Mouse (Mus musculus) brain, embryonic 14.5 days (tissue): ENCODE measurements at regions not wholly inside any gene's neighbourhood (a gene's known extent, or its start where the extent isn't known, plus 50 kb on each side); places are given as distances from the start of the nearest gene placed in this dataset.

ENCODE experiments used
- DNase-seq: peaks from one replicate; pipeline ENCODE4 v3.0.0-alpha.2; 2011; ENCODE audit warnings: low read depth
- CTCF ChIP-seq: fragments of 200-500 bp; IDR thresholded peaks from 2 replicates; pipeline ENCODE4 v1.5.1; 2012; ENCODE audit warnings: inconsistent platforms, mild to moderate bottlenecking, moderate library complexity, borderline replicate concordance; ENCODE audit not compliant: insufficient read depth, insufficient read length; ENCODE audit errors: extremely low read depth
- POLR2A ChIP-seq: fragments of 200-500 bp; IDR thresholded peaks from 2 replicates; pipeline ENCODE4 v1.6.1; 2012; ENCODE audit warnings: mild to moderate bottlenecking, inconsistent platforms, borderline replicate concordance; ENCODE audit not compliant: poor library complexity, insufficient read depth, insufficient read length, severe bottlenecking; ENCODE audit errors: extremely low read depth

DNA sequence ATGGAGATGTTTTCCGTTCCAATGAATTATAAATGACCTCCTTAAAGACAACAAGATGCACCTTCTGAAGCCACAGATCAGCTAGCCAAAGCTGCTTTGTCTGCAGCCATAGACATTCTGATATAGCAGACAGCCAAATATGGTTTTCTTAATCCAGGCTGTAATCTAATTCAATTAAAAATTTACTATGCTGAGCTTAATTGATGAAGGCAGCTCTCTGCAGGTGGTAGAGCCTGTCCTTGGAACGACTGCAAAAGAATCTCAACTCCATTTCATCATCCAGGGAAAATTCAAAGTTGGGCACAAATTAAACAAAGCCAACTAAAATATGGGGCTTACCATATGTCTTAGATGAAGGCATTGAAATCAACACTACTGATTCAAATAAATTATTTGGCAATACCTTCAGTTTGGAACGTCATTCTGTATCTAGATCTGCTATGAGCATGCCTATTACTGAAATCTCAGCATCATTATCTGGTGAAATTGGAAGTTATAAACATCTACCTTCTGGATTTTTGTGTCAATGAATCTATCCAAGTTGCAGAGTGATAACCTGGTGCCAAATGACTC is 615.4 kb upstream of the Ins1 start:
- peak; percentile 50 for DNase-seq
- no peak for TF ChIP-seq CTCF
- TF ChIP-seq POLR2A, result no peak

DNA sequence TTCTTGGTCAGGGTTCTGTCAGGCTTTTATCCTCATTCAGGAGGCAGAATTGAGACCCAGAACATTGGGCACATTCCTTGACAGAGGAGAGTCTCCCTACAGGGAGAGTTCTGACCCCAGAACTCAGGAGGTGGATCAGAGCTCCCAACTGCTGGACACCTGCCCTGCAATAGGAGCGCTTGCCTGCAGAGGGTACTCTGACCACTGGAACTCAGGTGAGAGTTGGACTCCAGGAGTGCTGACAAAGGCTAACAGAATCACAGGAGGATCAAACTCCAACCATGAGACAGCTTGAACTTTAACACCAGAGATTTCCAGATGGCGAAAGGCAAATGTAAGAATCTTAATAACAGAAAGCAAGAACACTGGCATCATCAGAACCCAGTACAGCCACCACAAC is 603.9 kb upstream of the Ins1 start:
- no peak for TF ChIP-seq POLR2A
- TF ChIP-seq CTCF, result no peak
- no peak for DNase-seq

DNA sequence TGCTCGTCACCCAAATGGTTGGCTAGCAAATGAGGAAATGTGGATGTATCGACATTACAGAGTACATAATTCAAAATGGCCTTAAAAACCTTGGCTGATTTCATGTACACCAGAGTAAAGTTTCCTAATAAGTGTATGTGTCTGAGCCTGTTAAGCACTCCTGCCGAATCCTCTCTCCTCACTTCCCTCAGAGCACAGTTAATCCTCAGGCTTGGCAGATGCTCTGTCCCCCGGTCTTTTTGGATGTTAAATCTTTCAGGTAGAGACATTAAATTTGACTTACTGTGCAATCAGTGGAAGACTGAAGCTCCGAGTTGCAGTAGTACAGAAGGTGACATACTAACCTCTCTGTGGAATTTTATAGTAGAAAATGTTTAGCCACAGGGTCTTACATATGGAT is 597.5 kb upstream of the Ins1 start:
- TF ChIP-seq POLR2A, result no peak
- TF ChIP-seq CTCF, result no peak
- DNase-seq, result no peak

DNA sequence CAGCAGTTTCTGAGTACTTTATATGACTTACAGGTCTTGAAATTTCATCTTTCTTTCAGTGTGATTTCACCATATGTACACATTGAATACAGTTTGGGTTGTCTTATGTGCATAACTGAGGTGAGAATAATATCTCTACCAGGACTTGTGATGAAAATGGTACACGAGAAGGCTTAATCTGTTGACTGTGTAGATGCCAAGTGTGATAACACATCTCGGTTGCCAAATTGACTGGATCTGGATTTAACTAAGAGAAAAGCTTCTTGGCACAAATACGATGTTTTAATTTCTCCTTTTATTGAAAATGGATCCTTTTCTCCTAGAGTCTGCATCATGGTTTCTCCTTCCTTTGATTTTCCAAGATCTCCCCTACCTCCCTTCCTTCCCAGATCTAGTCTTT is 588.4 kb upstream of the Ins1 start:
- TF ChIP-seq POLR2A, result no peak
- peak; percentile 76 for DNase-seq
